Mouse (Mus musculus) liver, embryonic 16.5 days (tissue): ENCODE measurements around the gene Git1. TPM values are rescaled to one million over a fixed set of nuclear protein-coding genes. Genes with fewer than 3 reads are reported as not detected.

ENCODE experiments used
- ATAC-seq: fragments of 200-750 bp; cut with Nextera tagmentation; 2 replicates; pipeline ENCODE4 v1.8.0; 2017; ENCODE audit warnings: low read depth, mild to moderate bottlenecking, moderate number of reproducible peaks, moderate library complexity
- H3K27ac ChIP-seq: fragments of 300-500 bp; sonication (generic); 2 replicates; pipeline ENCODE4 v1.5.1; 2014; ENCODE audit warnings: mild to moderate bottlenecking, low read length
- H3K27me3 ChIP-seq: fragments of 300-500 bp; sonication (generic); 2 replicates; pipeline ENCODE4 v1.6.1; 2014; ENCODE audit warnings: low read depth, low read length, mixed read lengths; ENCODE audit not compliant: control insufficient read depth, insufficient read depth
- H3K36me3 ChIP-seq: fragments of 300-500 bp; sonication (generic); 2 replicates; pipeline ENCODE4 v1.6.1; 2014; ENCODE audit warnings: mild to moderate bottlenecking; ENCODE audit not compliant: control insufficient read depth, insufficient read depth
- H3K4me1 ChIP-seq: fragments of 300-500 bp; sonication (generic); 2 replicates; pipeline ENCODE4 v1.6.1; 2014; ENCODE audit warnings: low read depth, low read length, mixed read lengths; ENCODE audit not compliant: control insufficient read depth
- H3K4me2 ChIP-seq: fragments of 300-500 bp; sonication (generic); 2 replicates; pipeline ENCODE4 v1.6.1; 2014; ENCODE audit warnings: low read depth, low read length, mixed read lengths
- H3K4me3 ChIP-seq: fragments of 300-500 bp; sonication (generic); 2 replicates; pipeline ENCODE4 v1.5.1; 2014; ENCODE audit warnings: low read depth, mild to moderate bottlenecking, low read length
- H3K9ac ChIP-seq: fragments of 300-500 bp; sonication (generic); 2 replicates; pipeline ENCODE4 v1.6.1; 2014; ENCODE audit warnings: low read depth, low read length
- H3K9me3 ChIP-seq: fragments of 300-500 bp; sonication (generic); replicated peaks from 2 replicates; pipeline ENCODE4 v1.6.1; 2016; ENCODE audit warnings: low read length; ENCODE audit not compliant: control insufficient read depth
- whole genome bisulfite sequencing: fragments of 180-500 bp; shearing (Covaris S2); extraction: QIAGEN DNeasy Blood & Tissue Kit; methylation state at CpG from one replicate; pipeline ENCODE4 v1.1.7; 2014; ENCODE audit not compliant: insufficient replicate concordance; 5-methylcytosine and 5-hydroxymethylcytosine counted together
- polyA plus RNA-seq: library from polyadenylated mRNA; unstranded; fragments of >200 nt; fragmentation: Nextera tagmentation; extraction: Ambion mirVana; gene quantifications from 2 replicates; pipeline ENCODE4 v1.2.1, GENCODE M21; 2015

The Git1 gene
- polyA plus RNA-seq, 1 experiment from 2014 or later = 1.5 TPM

- H3K27me3 ChIP-seq = peaks cover 52% of the 10 kb centered on the region
Observed at GRCm38 (mm10) chr11:77461856-77462255, 31.5 kb upstream of the Git1 start.

DNA sequence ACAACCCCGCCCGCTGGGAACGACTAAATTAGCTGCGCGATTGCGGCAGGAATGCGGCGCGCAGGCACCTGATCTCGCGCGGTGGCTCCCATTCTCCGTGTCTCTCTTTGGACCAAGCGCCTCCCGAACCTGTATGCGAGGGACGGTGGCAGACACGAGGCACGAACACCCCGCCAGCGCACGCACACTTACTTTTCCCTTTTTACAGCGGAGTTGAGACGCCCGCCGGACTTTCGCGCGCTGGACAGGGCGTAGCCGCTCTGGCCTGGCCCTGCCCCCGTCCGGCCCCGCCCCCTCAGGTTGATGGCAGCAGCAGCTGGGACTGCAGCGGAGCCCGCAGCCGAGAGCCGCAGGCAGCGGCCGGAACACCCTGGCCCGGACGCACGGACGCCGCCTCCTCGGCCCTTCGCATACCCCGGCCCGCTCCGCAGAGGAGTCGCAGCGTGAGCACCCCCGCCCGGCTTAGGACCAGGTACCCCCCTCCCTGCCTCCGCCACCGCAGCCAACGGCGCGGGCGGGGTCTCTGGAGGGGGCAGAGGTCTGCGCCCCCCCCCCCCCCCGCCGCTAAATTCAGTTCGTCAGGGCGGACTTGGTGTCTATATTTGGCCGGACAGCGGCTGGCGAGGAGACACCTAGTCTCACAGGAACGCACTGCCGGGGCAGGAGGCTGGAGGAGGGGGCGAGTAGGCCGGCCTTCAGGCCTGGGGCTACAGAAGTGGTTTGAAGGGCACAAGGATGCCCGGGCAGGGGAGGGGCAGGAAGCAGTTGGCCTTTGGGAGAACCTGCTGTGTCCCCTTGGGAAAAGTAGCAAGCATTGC, 30.9 kb upstream of the Git1 start, which contains the start of gene Coro6:
Gene Coro6 (plus strand): TSS at position 129 of the 818 bp plus-strand sequence.
- Histone ChIP-seq H3K4me3 (peak within 1 kb of the TSS; percentile 56), H3K9ac (0 out of 2 replicates have a peak within 1 kb of the TSS, but pooled peaks have one; percentile 8), H3K27me3 (peaks cover 58% of the 10 kb centered on the region), H3K27ac (no peak within 1 kb of the TSS), H3K4me2 (peak within 1 kb of the TSS; percentile 82), H3K4me1 (peaks cover 11% of the 10 kb centered on the region), H3K36me3 (no peaks in the 10 kb centered on the region), H3K9me3 (no peaks in the 10 kb centered on the region)
- WGBS = under 1% methylated on average over 73 of the region's 73 CpGs
- peak; percentile 73 for ATAC-seq

More at GRCm38 (mm10) chr11:77461856-77462255, 31.5 kb upstream of the Git1 start:
- Histone ChIP-seq H3K9me3 (no peaks in the 10 kb centered on the region), H3K9ac (no peak overlapping the region), H3K4me3 (peak overlapping the region; percentile 56), H3K4me1 (peaks cover 7% of the 10 kb centered on the region), H3K27ac (no peak overlapping the region), H3K4me2 (peak overlapping the region; percentile 82), H3K36me3 (no peaks in the 10 kb centered on the region)
- under 1% methylated on average over 6 of the region's 6 CpGs for WGBS
- ATAC-seq = no peak

- Histone ChIP-seq H3K4me2 (peak overlapping the region; percentile 82; the same call in 1 of the 2 replicates), H3K27me3 (peaks cover 62% of the 10 kb centered on the region), H3K4me1 (peaks cover 15% of the 10 kb centered on the region), H3K9ac (no peak overlapping the region), H3K9me3 (no peaks in the 10 kb centered on the region), H3K4me3 (no peak overlapping the region), H3K27ac (no peak overlapping the region), H3K36me3 (no peaks in the 10 kb centered on the region)
- no peak for ATAC-seq
- WGBS = 32% methylated on average over 8 of the region's 8 CpGs
Observed at GRCm38 (mm10) chr11:77463101-77463445, 30.3 kb upstream of the Git1 start.

- peaks cover 62% of the 10 kb centered on the region for H3K27me3 ChIP-seq
- no peak overlapping the region for H3K4me2 ChIP-seq
- H3K9ac ChIP-seq = no peak overlapping the region
- H3K4me1 ChIP-seq = peaks cover 15% of the 10 kb centered on the region
- 61% methylated on average over 10 of the region's 10 CpGs for WGBS
- H3K36me3 ChIP-seq = no peaks in the 10 kb centered on the region
- no peak for ATAC-seq
- H3K27ac ChIP-seq = no peak overlapping the region
- no peak overlapping the region for H3K4me3 ChIP-seq
- no peaks in the 10 kb centered on the region for H3K9me3 ChIP-seq
Observed at GRCm38 (mm10) chr11:77463786-77464185, 29.6 kb upstream of the Git1 start.

GRCm38 (mm10) chr11:77464684-77465083, 28.7 kb upstream of the Git1 start:
- 52% methylated on average over 4 of the region's 4 CpGs for WGBS
- peaks cover 62% of the 10 kb centered on the region for H3K27me3 ChIP-seq
- peaks cover 15% of the 10 kb centered on the region for H3K4me1 ChIP-seq

GRCm38 (mm10) chr11:77465111-77465510, 28.3 kb upstream of the Git1 start:
- WGBS = 61% methylated on average over 3 of the region's 3 CpGs
- ATAC-seq = no peak
- H3K27ac ChIP-seq = no peak overlapping the region
- peaks cover 62% of the 10 kb centered on the region for H3K27me3 ChIP-seq
- H3K9me3 ChIP-seq = no peaks in the 10 kb centered on the region
- no peak overlapping the region for H3K4me3 ChIP-seq
- no peak overlapping the region for H3K9ac ChIP-seq
- peaks cover 15% of the 10 kb centered on the region for H3K4me1 ChIP-seq
- no peak overlapping the region for H3K4me2 ChIP-seq
- no peaks in the 10 kb centered on the region for H3K36me3 ChIP-seq

More at GRCm38 (mm10) chr11:77464684-77465083, 28.7 kb upstream of the Git1 start:
- Histone ChIP-seq H3K4me3 (no peak overlapping the region), H3K4me2 (no peak overlapping the region), H3K9ac (no peak overlapping the region), H3K36me3 (no peaks in the 10 kb centered on the region), H3K9me3 (no peaks in the 10 kb centered on the region), H3K27ac (no peak overlapping the region)
- no peak for ATAC-seq

- H3K36me3 ChIP-seq = no peaks in the 10 kb centered on the region
- ATAC-seq = no peak
Observed at GRCm38 (mm10) chr11:77466544-77466943, 26.8 kb upstream of the Git1 start.

GRCm38 (mm10) chr11:77467157-77467556, 26.2 kb upstream of the Git1 start:
- peak; percentile 61 for ATAC-seq
- no peak overlapping the region for H3K27ac ChIP-seq
- H3K36me3 ChIP-seq = no peaks in the 10 kb centered on the region
- H3K4me3 ChIP-seq = no peak overlapping the region
- H3K9ac ChIP-seq = no peak overlapping the region
- H3K27me3 ChIP-seq = peaks cover 47% of the 10 kb centered on the region
- 3% methylated on average over 25 of the region's 25 CpGs for WGBS
- peak overlapping the region; percentile 35 for H3K4me2 ChIP-seq
- peaks cover 12% of the 10 kb centered on the region for H3K4me1 ChIP-seq
- H3K9me3 ChIP-seq = no peaks in the 10 kb centered on the region

More at GRCm38 (mm10) chr11:77466544-77466943, 26.8 kb upstream of the Git1 start:
- H3K4me1 ChIP-seq = peaks cover 15% of the 10 kb centered on the region
- no peak overlapping the region for H3K4me3 ChIP-seq
- 38% methylated on average over 9 of the region's 9 CpGs for WGBS
- no peaks in the 10 kb centered on the region for H3K9me3 ChIP-seq
- H3K9ac ChIP-seq = no peak overlapping the region
- H3K4me2 ChIP-seq = no peak overlapping the region
- no peak overlapping the region for H3K27ac ChIP-seq
- peaks cover 53% of the 10 kb centered on the region for H3K27me3 ChIP-seq

DNA sequence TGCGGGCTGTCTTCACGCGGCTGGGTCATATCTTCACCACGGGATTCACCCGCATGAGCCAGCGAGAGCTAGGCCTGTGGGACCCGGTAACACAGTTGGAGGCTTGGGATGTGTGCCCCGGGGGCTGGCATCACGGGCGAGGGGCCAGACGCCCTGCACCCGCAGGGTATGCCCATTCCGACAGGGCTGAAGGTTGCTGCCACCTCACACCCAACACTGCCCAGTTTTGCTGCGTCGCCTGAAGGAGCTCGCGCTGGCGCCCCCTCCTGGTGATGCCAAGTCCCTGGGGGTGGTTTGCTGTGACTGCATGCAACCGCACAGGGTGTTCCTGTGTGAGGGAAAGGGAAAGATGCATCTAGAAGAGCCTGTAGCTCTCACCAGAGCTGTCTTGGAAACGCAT, 25.6 kb upstream of the Git1 start:
- no peak overlapping the region for H3K9ac ChIP-seq
- no peak overlapping the region for H3K27ac ChIP-seq
- ATAC-seq = no peak
- peaks cover 41% of the 10 kb centered on the region for H3K27me3 ChIP-seq
- H3K4me2 ChIP-seq = peak overlapping the region; percentile 35
- H3K36me3 ChIP-seq = no peaks in the 10 kb centered on the region
- WGBS = 10% methylated on average over 20 of the region's 20 CpGs
- H3K4me1 ChIP-seq = peaks cover 7% of the 10 kb centered on the region; the same call in 1 of the 2 replicates
- no peaks in the 10 kb centered on the region for H3K9me3 ChIP-seq
- H3K4me3 ChIP-seq = 0 out of 2 replicates have a peak overlapping the region, but pooled peaks have one; percentile 5
